Mouse (Mus musculus): ENCODE measurements around the gene Phox2b.

GRCm38 (mm10) chr5:67096378-67096771 lies 2.7 kb downstream of the Phox2b start:
- TF ChIP-seq TAL1 (IDR thresholded peaks at IDR 0.05; ENCODE audit: low read length) (no peak), GATA1 (IDR thresholded peaks at IDR 0.05; ENCODE audit: low read length) (no peak)

All from erythroblast, embryonic 14.5 days (primary cell).